Mouse (Mus musculus) intestine, postnatal 0 days (tissue): Measurements from ENCODE around the gene Stox2. TPM values are rescaled to one million over a fixed set of nuclear protein-coding genes. Genes with fewer than 3 reads are reported as not detected.

Experiments
- ATAC-seq: fragments of 200-750 bp; cut with Nextera tagmentation; 2 replicates; pipeline ENCODE4 v1.8.0; 2017; ENCODE audit warnings: mild to moderate bottlenecking, moderate TSS enrichment, moderate library complexity
- H3K27ac ChIP-seq: fragments of 300-500 bp; sonication (generic); 2 replicates; pipeline ENCODE4 v1.5.1; 2014; ENCODE audit warnings: mild to moderate bottlenecking, low read depth, low read length, moderate library complexity
- H3K27me3 ChIP-seq: fragments of 300-500 bp; sonication (generic); replicated peaks from 2 replicates; pipeline ENCODE4 v1.6.1; 2014; ENCODE audit warnings: low read length, mixed read lengths; ENCODE audit not compliant: control insufficient read depth, insufficient read depth
- H3K36me3 ChIP-seq: fragments of 300-500 bp; sonication (generic); 2 replicates; pipeline ENCODE4 v1.6.1; 2014; ENCODE audit warnings: mild to moderate bottlenecking, moderate library complexity; ENCODE audit not compliant: control insufficient read depth, insufficient read depth
- H3K4me1 ChIP-seq: fragments of 300-500 bp; sonication (generic); replicated peaks from 2 replicates; pipeline ENCODE4 v1.6.1; 2014; ENCODE audit warnings: antibody characterized with exemption, low read length, mixed read lengths; ENCODE audit not compliant: control insufficient read depth, insufficient read depth
- H3K4me2 ChIP-seq: fragments of 300-500 bp; sonication (generic); replicated peaks from 2 replicates; pipeline ENCODE4 v1.6.1; 2014; ENCODE audit warnings: low read depth, mild to moderate bottlenecking, moderate library complexity
- H3K4me3 ChIP-seq: fragments of 300-500 bp; sonication (generic); 2 replicates; pipeline ENCODE4 v1.5.1; 2014; ENCODE audit warnings: low read depth, low read length
- H3K9ac ChIP-seq: fragments of 300-500 bp; sonication (generic); 2 replicates; pipeline ENCODE4 v1.6.1; 2014; ENCODE audit warnings: mild to moderate bottlenecking, low read depth, low read length
- H3K9me3 ChIP-seq: fragments of 300-500 bp; sonication (generic); 2 replicates; pipeline ENCODE4 v1.6.1; 2016; ENCODE audit warnings: mixed run types; ENCODE audit not compliant: control insufficient read depth
- CTCF ChIP-seq: sonication (generic); IDR thresholded peaks from 2 replicates; pipeline ENCODE4 v1.5.1; 2016; ENCODE audit warnings: low read depth, mild to moderate bottlenecking, control low read depth, antibody characterized with exemption, moderate library complexity
- WGBS: fragments of 180-500 bp; shearing (Covaris S2); extraction: QIAGEN DNeasy Blood & Tissue Kit; methylation state at CpG from one replicate; pipeline ENCODE4 v1.1.7; 2014; 5-methylcytosine and 5-hydroxymethylcytosine counted together
- polyA plus RNA-seq: library from polyadenylated mRNA; unstranded; fragments of >200 nt; fragmentation: Nextera tagmentation; extraction: Ambion mirVana; gene quantifications from 2 replicates; pipeline ENCODE4 v1.2.1, GENCODE M21; 2015

The Stox2 gene
- polyA plus RNA-seq, 1 experiment from 2014 or later = 3.2 TPM

GRCm38 (mm10) chr8:47240871-47241270, 205.3 kb downstream of the Stox2 start:
- Histone ChIP-seq H3K9ac (no peak overlapping the region), H3K27me3 (no peaks in the 10 kb centered on the region), H3K4me1 (0 out of 2 replicates have a peak, but pooled peaks cover 11% of the 10 kb centered on the region), H3K9me3 (no peaks in the 10 kb centered on the region), H3K4me2 (no peak overlapping the region), H3K36me3 (no peaks in the 10 kb centered on the region), H3K27ac (no peak overlapping the region), H3K4me3 (no peak overlapping the region)
- TF ChIP-seq CTCF = no peak
- 88% methylated on average over 4 of the region's 4 CpGs for WGBS
- no peak for ATAC-seq

GRCm38 (mm10) chr8:47240266-47240665, 205.9 kb downstream of the Stox2 start:
- H3K4me2 ChIP-seq = no peak overlapping the region
- no peaks in the 10 kb centered on the region for H3K36me3 ChIP-seq
- ATAC-seq = no peak

GRCm38 (mm10) chr8:47232081-47232480, 214.1 kb downstream of the Stox2 start:
- Histone ChIP-seq H3K9me3 (no peaks in the 10 kb centered on the region), H3K9ac (no peak overlapping the region), H3K27me3 (no peaks in the 10 kb centered on the region), H3K4me1 (no peaks in the 10 kb centered on the region), H3K4me2 (no peak overlapping the region), H3K36me3 (no peaks in the 10 kb centered on the region), H3K27ac (no peak overlapping the region), H3K4me3 (no peak overlapping the region)
- 81% methylated on average over 3 of the region's 3 CpGs for WGBS
- ATAC-seq = no peak
- TF ChIP-seq CTCF = no peak

More at GRCm38 (mm10) chr8:47240266-47240665, 205.9 kb downstream of the Stox2 start:
- no peak for TF ChIP-seq CTCF
- Histone ChIP-seq H3K9ac (no peak overlapping the region), H3K4me3 (no peak overlapping the region), H3K4me1 (0 out of 2 replicates have a peak, but pooled peaks cover 11% of the 10 kb centered on the region), H3K9me3 (no peaks in the 10 kb centered on the region), H3K27me3 (no peaks in the 10 kb centered on the region), H3K27ac (no peak overlapping the region)
- 71% methylated on average over 7 of the region's 7 CpGs for WGBS

GRCm38 (mm10) chr8:47230057-47230456, 216.1 kb downstream of the Stox2 start:
- Histone ChIP-seq H3K4me3 (no peak overlapping the region), H3K9me3 (no peaks in the 10 kb centered on the region), H3K36me3 (no peaks in the 10 kb centered on the region), H3K9ac (no peak overlapping the region), H3K27me3 (no peaks in the 10 kb centered on the region), H3K4me2 (no peak overlapping the region), H3K27ac (no peak overlapping the region), H3K4me1 (no peaks in the 10 kb centered on the region)
- WGBS = 83% methylated on average over 5 of the region's 5 CpGs
- TF ChIP-seq CTCF = no peak
- ATAC-seq = no peak

- Histone ChIP-seq H3K4me2 (no peak overlapping the region), H3K4me1 (no peaks in the 10 kb centered on the region), H3K27ac (no peak overlapping the region), H3K36me3 (no peaks in the 10 kb centered on the region), H3K9me3 (no peaks in the 10 kb centered on the region), H3K4me3 (no peak overlapping the region), H3K27me3 (no peaks in the 10 kb centered on the region), H3K9ac (no peak overlapping the region)
- ATAC-seq = no peak
- TF ChIP-seq CTCF = no peak
- 84% methylated on average over 5 of the region's 5 CpGs for WGBS
These were observed 224.3 kb downstream of the Stox2 start for GRCm38 (mm10) chr8:47221851-47222250.

- no peak overlapping the region for H3K9ac ChIP-seq
- no peak for ATAC-seq
- H3K4me3 ChIP-seq = no peak overlapping the region
- no peaks in the 10 kb centered on the region for H3K4me1 ChIP-seq
- no peaks in the 10 kb centered on the region for H3K36me3 ChIP-seq
- no peaks in the 10 kb centered on the region for H3K9me3 ChIP-seq
- H3K27ac ChIP-seq = no peak overlapping the region
- no peak overlapping the region for H3K4me2 ChIP-seq
- no peak for TF ChIP-seq CTCF
- 79% methylated on average over 10 of the region's 10 CpGs for WGBS
- no peaks in the 10 kb centered on the region for H3K27me3 ChIP-seq
These were observed 225.0 kb downstream of the Stox2 start for GRCm38 (mm10) chr8:47221191-47221590.

GRCm38 (mm10) chr8:47220390-47220789, 225.8 kb downstream of the Stox2 start:
- 75% methylated on average over 5 of the region's 5 CpGs for WGBS
- Histone ChIP-seq H3K27me3 (no peaks in the 10 kb centered on the region), H3K9me3 (no peaks in the 10 kb centered on the region), H3K4me1 (no peaks in the 10 kb centered on the region), H3K4me2 (no peak overlapping the region), H3K36me3 (no peaks in the 10 kb centered on the region), H3K4me3 (no peak overlapping the region), H3K9ac (no peak overlapping the region), H3K27ac (no peak overlapping the region)
- TF ChIP-seq CTCF = no peak
- ATAC-seq = no peak
